Comparison of ENCODE assay signal across 8 mouse cellular contexts in genomic region chr10:100031631-100032030, GRCm38 (mm10). TPM values are rescaled to one million over a fixed set of nuclear protein-coding genes. Genes with fewer than 3 reads are reported as not detected.
DNase-seq lines count a peak whose midpoint lies in the region; ATAC-seq and TF ChIP-seq lines count a peak whose summit lies in the region.
"Had no signal": no experiment of that assay in that cellular context is flagged by ENCODE, and none has a peak within 500 bp of the region (broad histone marks: within the 10 kb centered on the region; RNA-seq: fewer than 3 reads in every experiment).

No protein-coding gene starts in this region.

- WGBS in lung, embryonic 16.5 days = 6% methylated on average over 11 of the region's 11 CpGs
- WGBS in lung, adult 2 months = 12% methylated on average over 11 of the region's 11 CpGs
- WGBS in heart, embryonic 15.5 days = 26% methylated on average over 11 of the region's 11 CpGs
- 11% methylated on average over 11 of the region's 11 CpGs for WGBS in liver, embryonic 16.5 days (ENCODE audit: insufficient replicate concordance)

- ATAC-seq in lung, embryonic 16.5 days (ENCODE audit: low read depth) = peak; percentile 80
- ATAC-seq in heart, embryonic 15.5 days (replicated peaks; ENCODE audit: insufficient number of reproducible peaks, insufficient read depth, low FRiP score, low read depth) = no peak
- no peak for ATAC-seq in liver, embryonic 16.5 days (ENCODE audit: low read depth)

- H3K36me3 ChIP-seq in lung, embryonic 16.5 days (ENCODE audit: control insufficient read depth, insufficient read depth, low read length) = no peaks in the 10 kb centered on the region
- H3K36me3 ChIP-seq in heart, embryonic 15.5 days = no peaks in the 10 kb centered on the region
- H3K36me3 ChIP-seq in liver, embryonic 16.5 days (ENCODE audit: control insufficient read depth, insufficient read depth) = no peaks in the 10 kb centered on the region

- TF ChIP-seq CTCF in lung, adult 2 months (IDR thresholded peaks at IDR 0.05; ENCODE audit: insufficient read depth, low read length) = no peak

- H3K27ac ChIP-seq in lung, embryonic 16.5 days (ENCODE audit: low read length) = peak overlapping the region; percentile 69
- no peak overlapping the region for H3K27ac ChIP-seq in heart, embryonic 15.5 days
- no peak overlapping the region for H3K27ac ChIP-seq in liver, embryonic 16.5 days (ENCODE audit: low read length)

- H3K27me3 ChIP-seq in lung, embryonic 16.5 days (ENCODE audit: control insufficient read depth, insufficient read depth, low read depth, low read length) = no peaks in the 10 kb centered on the region
- no peaks in the 10 kb centered on the region for H3K27me3 ChIP-seq in heart, embryonic 15.5 days
- no peaks in the 10 kb centered on the region for H3K27me3 ChIP-seq in liver, embryonic 16.5 days (ENCODE audit: control insufficient read depth, insufficient read depth, low read depth, low read length)

- peak overlapping the region; percentile 29; the same call in 1 of the 2 replicates for H3K9ac ChIP-seq in lung, embryonic 16.5 days (ENCODE audit: low read length)
- H3K9ac ChIP-seq in heart, embryonic 15.5 days = 0 out of 2 replicates have a peak overlapping the region, but pooled peaks have one; percentile 14
- no peak overlapping the region for H3K9ac ChIP-seq in liver, embryonic 16.5 days (ENCODE audit: low read depth, low read length)

- H3K4me2 ChIP-seq in lung, embryonic 16.5 days (ENCODE audit: low read depth, low read length) = peak overlapping the region; percentile 46
- H3K4me2 ChIP-seq in heart, embryonic 15.5 days = peak overlapping the region; percentile 30
- H3K4me2 ChIP-seq in liver, embryonic 16.5 days (ENCODE audit: low read depth, low read length) = 0 out of 2 replicates have a peak overlapping the region, but pooled peaks have one; percentile 0

- H3K4me1 ChIP-seq in lung, embryonic 16.5 days (replicated peaks; ENCODE audit: control insufficient read depth, insufficient read depth, low read length) = peaks cover 27% of the 10 kb centered on the region
- peaks cover 22% of the 10 kb centered on the region for H3K4me1 ChIP-seq in lung, adult 2 months (ENCODE audit: control insufficient read depth, insufficient read depth, low read length)
- peaks cover 4% of the 10 kb centered on the region; the same call in 1 of the 2 replicates for H3K4me1 ChIP-seq in heart, embryonic 15.5 days (replicated peaks)
- H3K4me1 ChIP-seq in liver, embryonic 16.5 days (ENCODE audit: control insufficient read depth, low read depth, low read length) = no peaks in the 10 kb centered on the region; the same call in 1 of the 2 replicates

- no peak for TF ChIP-seq POLR2A in lung, adult 2 months (IDR thresholded peaks at IDR 0.05; ENCODE audit: borderline replicate concordance, extremely low read depth, low read depth, low read length)

- no peaks in the 10 kb centered on the region for H3K9me3 ChIP-seq in lung, embryonic 16.5 days (ENCODE audit: control insufficient read depth, low read length)
- H3K9me3 ChIP-seq in heart, embryonic 15.5 days (replicated peaks) = no peaks in the 10 kb centered on the region
- no peaks in the 10 kb centered on the region for H3K9me3 ChIP-seq in liver, embryonic 16.5 days (replicated peaks; ENCODE audit: control insufficient read depth, low read length)

- peak overlapping the region; percentile 8 for H3K4me3 ChIP-seq in lung, embryonic 16.5 days (ENCODE audit: low read length)
- no peak overlapping the region for H3K4me3 ChIP-seq in lung, adult 2 months (replicated peaks; ENCODE audit: extremely low read depth, low read depth, low read length)
- H3K4me3 ChIP-seq in heart, embryonic 15.5 days = no peak overlapping the region
- no peak overlapping the region for H3K4me3 ChIP-seq in liver, embryonic 16.5 days (ENCODE audit: low read depth, low read length)

- DNase-seq in lung, adult 2 months = no peak
- DNase-seq in spleen, adult 18-20 months = no peak
- DNase-seq in spleen, postnatal 4 days (ENCODE audit: low spot score in 2 of 2) = no peak
- DNase-seq in Muller cell, postnatal 12 days (ENCODE audit: inconsistent ontology term) = no peak
- DNase-seq: layer of hippocampus, adult 9-11 months had no signal

RNA-seq across cellular contexts. Expression of gene Kitl, which starts 16.2 kb away (rescaled TPM):
- 38.5 and 41.2 TPM in 2 replicates for polyA plus RNA-seq in lung, embryonic 16.5 days (2015; fragmentation: Nextera tagmentation; extraction: Ambion mirVana)
- 117 and 119 TPM in 2 replicates for polyA plus RNA-seq in lung, adult 2 months (2012; rRNA removed)
- 15.1 and 17.2 TPM in 2 replicates for polyA plus RNA-seq in heart, embryonic 15.5 days (2015; fragmentation: Nextera tagmentation; extraction: Ambion mirVana)
- 5.6 and 6.3 TPM in 2 replicates for polyA plus RNA-seq in liver, embryonic 16.5 days (2015; fragmentation: Nextera tagmentation; extraction: Ambion mirVana)
